Mouse (Mus musculus) megakaryocyte, embryonic 14.5 days (primary cell): ENCODE data around the gene Daxx.

Source experiments
- FLI1 ChIP-seq: IDR thresholded peaks from 2 replicates; pipeline ENCODE4 v1.6.1; 2012; ENCODE audit warnings: low read length, inconsistent platforms, mixed read lengths
- GATA1 ChIP-seq: IDR thresholded peaks from 3 replicates; pipeline ENCODE4 v1.6.1; 2012; ENCODE audit warnings: mixed read lengths, low read length, inconsistent platforms, borderline replicate concordance

DNA sequence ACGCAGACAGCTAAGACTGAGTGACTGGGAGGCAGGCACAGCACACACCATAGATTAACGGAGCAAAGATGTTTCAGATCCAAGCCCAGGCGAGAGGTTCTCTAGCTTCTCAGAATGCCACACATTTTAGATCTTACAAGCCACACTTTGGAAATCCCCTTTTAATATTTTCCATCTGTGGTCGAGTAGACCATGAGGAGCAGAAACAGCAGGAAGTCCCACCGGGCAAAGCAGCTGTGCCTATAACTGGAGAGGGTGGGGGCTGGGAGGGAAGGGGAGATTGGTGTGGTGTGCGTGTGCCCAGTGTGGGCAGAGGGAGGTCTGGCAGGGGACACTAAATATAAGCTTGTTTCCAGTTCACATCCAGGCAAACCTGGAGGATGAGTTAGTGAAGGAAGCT lies 48.3 kb downstream of the Daxx start:
- TF ChIP-seq FLI1: no peak
- TF ChIP-seq GATA1: no peak
